Mouse (Mus musculus): ENCODE measurements around the gene Nop9. TPM values are rescaled to one million over a fixed set of nuclear protein-coding genes. Genes with fewer than 3 reads are reported as not detected.
A peak's percentile ranks its signal among the peaks of the same experiment; 100 is the strongest.

The Nop9 gene
- polyA plus RNA-seq, 1 experiment from 2014 or later: 33.6 TPM

DNA sequence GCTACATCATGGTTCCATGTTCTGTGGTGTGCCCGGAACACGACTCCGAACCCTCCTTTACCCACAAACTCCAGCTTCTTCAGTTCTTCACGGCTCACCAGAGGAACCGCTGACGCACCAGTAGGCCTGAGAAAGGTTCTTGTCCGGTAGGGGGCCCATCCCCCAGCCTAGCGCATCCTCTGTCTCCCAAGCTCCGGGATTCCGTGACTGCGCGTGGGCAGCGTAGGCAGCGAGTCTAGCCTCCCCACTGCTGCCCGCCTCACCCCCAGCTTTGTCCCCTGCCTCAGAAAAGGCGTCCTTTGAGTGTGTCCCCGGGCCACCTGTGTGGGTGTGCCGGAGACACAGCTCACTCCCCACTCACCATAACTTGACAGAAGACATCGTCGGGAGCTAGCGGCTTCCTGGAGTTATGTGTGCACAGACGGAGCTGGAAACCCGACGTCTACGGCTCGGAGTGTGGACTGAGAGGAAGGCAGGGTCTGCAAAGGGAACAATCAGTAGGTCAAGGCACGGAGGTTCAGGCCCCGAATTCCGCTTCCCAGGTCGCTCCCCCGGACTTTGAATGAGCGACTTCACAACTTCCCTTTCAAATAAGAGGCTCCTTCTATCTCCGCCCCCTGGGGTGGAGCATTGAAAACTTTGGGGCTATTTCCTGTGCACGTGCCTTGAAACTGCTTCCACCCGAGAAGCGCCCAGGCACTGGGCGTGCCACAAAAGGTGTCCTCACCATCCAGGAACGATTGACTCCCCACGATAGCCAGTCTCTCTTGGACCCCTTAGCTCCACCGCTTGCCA, 43.0 kb downstream of the Nop9 start, which contains the start of gene Ripk3:
Gene Ripk3 (minus strand): TSS at position 610 of the 795 bp plus-strand sequence.
- WGBS: 4% methylated on average over 40 of the region's 40 CpGs
- H3K27me3 ChIP-seq (replicated peaks; ENCODE audit: control insufficient read depth, insufficient read depth, low read length): no peaks in the 10 kb centered on the region
- ATAC-seq: peak; percentile 77

DNA sequence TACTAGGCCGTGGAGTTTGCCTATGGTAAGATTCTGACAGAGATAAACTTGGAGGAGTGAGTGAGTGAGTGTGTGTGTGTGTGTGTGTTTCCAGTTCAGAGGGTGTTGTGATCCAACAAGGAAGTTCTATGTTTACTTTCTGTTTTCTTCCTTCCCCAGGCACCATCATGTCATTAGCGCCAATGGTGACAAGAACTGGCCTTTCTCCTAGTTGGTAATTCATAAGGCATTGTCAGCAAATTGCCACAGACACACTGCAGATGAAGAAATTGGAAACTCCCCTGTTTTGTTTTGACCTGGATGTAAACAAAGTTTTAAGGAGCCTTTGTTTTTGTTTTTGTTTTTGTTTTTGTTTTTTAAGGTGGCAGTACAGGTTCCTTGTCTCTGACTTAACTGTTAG, 48.0 kb downstream of the Nop9 start:
- H3K27me3 ChIP-seq (replicated peaks; ENCODE audit: control insufficient read depth, insufficient read depth, low read length): no peaks in the 10 kb centered on the region
- no peak overlapping the region for H3K4me2 ChIP-seq (ENCODE audit: low read depth, low read length)
- H3K36me3 ChIP-seq (ENCODE audit: control insufficient read depth, insufficient read depth, low read length): no peaks in the 10 kb centered on the region
- WGBS: 65% methylated on average over 2 of the region's 2 CpGs
- H3K9ac ChIP-seq (ENCODE audit: low read depth, low read length): no peak overlapping the region
- no peak overlapping the region for H3K27ac ChIP-seq (ENCODE audit: low read length)
- ATAC-seq: no peak
- no peaks in the 10 kb centered on the region for H3K9me3 ChIP-seq (ENCODE audit: control insufficient read depth, low read length)
- no peaks in the 10 kb centered on the region; the same call in 1 of the 2 replicates for H3K4me1 ChIP-seq (ENCODE audit: control insufficient read depth, insufficient read depth, low read length)
- no peak overlapping the region for H3K4me3 ChIP-seq (ENCODE audit: low read length)

More for the DNA sequence above, 43.0 kb downstream of the Nop9 start, which contains the start of gene Ripk3:
- Histone ChIP-seq H3K4me2 (ENCODE audit: low read depth, low read length) (peak within 1 kb of the TSS; percentile 74), H3K9me3 (ENCODE audit: control insufficient read depth, low read length) (no peaks in the 10 kb centered on the region), H3K4me1 (ENCODE audit: control insufficient read depth, insufficient read depth, low read length) (peaks cover 6% of the 10 kb centered on the region), H3K9ac (ENCODE audit: low read depth, low read length) (peak within 1 kb of the TSS; percentile 62), H3K4me3 (ENCODE audit: low read length) (peak within 1 kb of the TSS; percentile 55), H3K27ac (ENCODE audit: low read length) (no peak within 1 kb of the TSS), H3K36me3 (ENCODE audit: control insufficient read depth, insufficient read depth, low read length) (no peaks in the 10 kb centered on the region)

- ATAC-seq: no peak
- Histone ChIP-seq H3K9me3 (ENCODE audit: control insufficient read depth, low read length) (no peaks in the 10 kb centered on the region), H3K4me2 (ENCODE audit: low read depth, low read length) (no peak overlapping the region), H3K36me3 (ENCODE audit: control insufficient read depth, insufficient read depth, low read length) (no peaks in the 10 kb centered on the region), H3K4me3 (ENCODE audit: low read length) (no peak overlapping the region), H3K4me1 (ENCODE audit: control insufficient read depth, insufficient read depth, low read length) (no peaks in the 10 kb centered on the region; the same call in 1 of the 2 replicates), H3K27me3 (replicated peaks; ENCODE audit: control insufficient read depth, insufficient read depth, low read length) (no peaks in the 10 kb centered on the region), H3K9ac (ENCODE audit: low read depth, low read length) (no peak overlapping the region), H3K27ac (ENCODE audit: low read length) (no peak overlapping the region)
- 69% methylated on average over 2 of the region's 2 CpGs for WGBS
Observed at GRCm38 (mm10) chr14:55793946-55794345, 48.5 kb downstream of the Nop9 start.

DNA sequence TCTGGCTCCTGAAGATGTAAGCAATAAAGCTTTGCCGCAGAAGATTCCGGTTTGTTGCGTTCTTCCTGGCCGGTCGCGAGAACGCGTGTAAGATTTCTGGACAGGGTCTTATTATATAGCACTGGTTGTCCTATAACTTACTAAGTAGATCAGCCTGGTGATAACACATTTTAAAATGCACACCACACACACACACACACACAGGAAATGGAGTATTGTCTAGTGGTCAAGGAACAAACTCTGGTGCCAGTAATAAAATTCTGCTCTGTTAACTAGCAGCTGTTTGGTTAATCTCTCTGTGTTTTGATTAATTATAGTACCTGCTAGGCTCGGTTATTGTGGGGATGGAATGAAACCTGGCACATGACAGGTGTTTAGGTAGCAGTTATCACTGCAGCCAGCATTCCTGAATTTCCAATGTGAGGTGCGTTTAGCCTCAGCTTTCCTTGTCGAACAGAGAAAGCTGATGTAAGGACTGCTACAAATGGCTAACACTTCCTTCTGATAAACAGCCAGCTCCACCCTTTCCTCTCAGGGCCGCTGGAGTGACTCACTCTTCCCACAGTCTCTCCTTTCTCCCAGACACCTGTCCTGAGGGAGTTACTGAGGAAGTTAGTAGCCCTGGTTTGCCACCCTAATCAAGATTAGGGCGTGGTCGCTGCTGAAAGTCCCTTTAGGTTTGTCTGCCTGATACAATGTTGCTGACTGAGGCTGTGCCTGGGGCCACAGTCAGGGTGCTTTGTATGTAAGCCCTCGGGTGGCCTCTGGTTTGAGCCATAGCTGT, 50.1 kb downstream of the Nop9 start:
- Histone ChIP-seq H3K4me1 (ENCODE audit: control insufficient read depth, insufficient read depth, low read length) (no peaks in the 10 kb centered on the region; the same call in 1 of the 2 replicates), H3K36me3 (ENCODE audit: control insufficient read depth, insufficient read depth, low read length) (no peaks in the 10 kb centered on the region), H3K27ac (ENCODE audit: low read length) (peak overlapping the region; percentile 89), H3K4me2 (ENCODE audit: low read depth, low read length) (no peak overlapping the region), H3K9me3 (ENCODE audit: control insufficient read depth, low read length) (no peaks in the 10 kb centered on the region), H3K9ac (ENCODE audit: low read depth, low read length) (no peak overlapping the region), H3K4me3 (ENCODE audit: low read length) (no peak overlapping the region), H3K27me3 (replicated peaks; ENCODE audit: control insufficient read depth, insufficient read depth, low read length) (no peaks in the 10 kb centered on the region)
- peak; percentile 99 for ATAC-seq
- 65% methylated on average over 15 of the region's 15 CpGs for WGBS

Other genes starting within 250 kb of the Nop9 start
- gene Cpne6, start 235.2 kb upstream of the Nop9 start, polyA plus RNA-seq (2015; fragmentation: Nextera tagmentation; extraction: Ambion mirVana): 0.61 TPM in 2 replicates
- not detected in 2 replicates for gene Nrl, start 220.7 kb upstream of the Nop9 start, polyA plus RNA-seq (2015; fragmentation: Nextera tagmentation; extraction: Ambion mirVana)
- gene Pck2, start 205.4 kb upstream of the Nop9 start, polyA plus RNA-seq (2015; fragmentation: Nextera tagmentation; extraction: Ambion mirVana): 46.2 and 51.8 TPM in 2 replicates
- 102 and 104 TPM in 2 replicates for gene Dcaf11, start 185.7 kb upstream of the Nop9 start, polyA plus RNA-seq (2015; fragmentation: Nextera tagmentation; extraction: Ambion mirVana)
- gene A730061H03Rik, start 185.3 kb upstream of the Nop9 start, polyA plus RNA-seq (2015; fragmentation: Nextera tagmentation; extraction: Ambion mirVana): 2.0 and 2.2 TPM in 2 replicates
- 0.18 and 0.28 TPM in 2 replicates for gene Fitm1, start 170.1 kb upstream of the Nop9 start, polyA plus RNA-seq (2015; fragmentation: Nextera tagmentation; extraction: Ambion mirVana)
- gene Psme1, start 167.6 kb upstream of the Nop9 start, polyA plus RNA-seq (2015; fragmentation: Nextera tagmentation; extraction: Ambion mirVana): 217 and 224 TPM in 2 replicates
- 14.0 and 15.6 TPM in 2 replicates for gene Emc9, start 160.4 kb upstream of the Nop9 start, polyA plus RNA-seq (2015; fragmentation: Nextera tagmentation; extraction: Ambion mirVana)
- 347 and 368 TPM in 2 replicates for gene Psme2, start 154.6 kb upstream of the Nop9 start, polyA plus RNA-seq (2015; fragmentation: Nextera tagmentation; extraction: Ambion mirVana)
- gene Rnf31, start 154.0 kb upstream of the Nop9 start, polyA plus RNA-seq (2015; fragmentation: Nextera tagmentation; extraction: Ambion mirVana): 19.0 and 19.8 TPM in 2 replicates
- gene Irf9, start 142.1 kb upstream of the Nop9 start, polyA plus RNA-seq (2015; fragmentation: Nextera tagmentation; extraction: Ambion mirVana): 11.6 and 12.9 TPM in 2 replicates
- gene Rec8, start 127.7 kb upstream of the Nop9 start, polyA plus RNA-seq (2015; fragmentation: Nextera tagmentation; extraction: Ambion mirVana): 13.1 and 13.9 TPM in 2 replicates
- 65.5 and 71.1 TPM in 2 replicates for gene Ipo4, start 109.7 kb upstream of the Nop9 start, polyA plus RNA-seq (2015; fragmentation: Nextera tagmentation; extraction: Ambion mirVana)
- 0.53 and 0.70 TPM in 2 replicates for gene Gm49378, start 107.8 kb upstream of the Nop9 start, polyA plus RNA-seq (2015; fragmentation: Nextera tagmentation; extraction: Ambion mirVana)
- gene Tm9sf1, start 101.9 kb upstream of the Nop9 start, polyA plus RNA-seq (2015; fragmentation: Nextera tagmentation; extraction: Ambion mirVana): 131 and 133 TPM in 2 replicates
- gene Tssk4, start 95.5 kb upstream of the Nop9 start, polyA plus RNA-seq (2015; fragmentation: Nextera tagmentation; extraction: Ambion mirVana): 1.0 and 1.3 TPM in 2 replicates
- gene Mdp1, start 85.2 kb upstream of the Nop9 start, polyA plus RNA-seq (2015; fragmentation: Nextera tagmentation; extraction: Ambion mirVana): 65.6 and 70.7 TPM in 2 replicates
- 52.3 and 58.4 TPM in 2 replicates for gene Gmpr2, start 73.8 kb upstream of the Nop9 start, polyA plus RNA-seq (2015; fragmentation: Nextera tagmentation; extraction: Ambion mirVana)
- 464 and 495 TPM in 2 replicates for gene Nedd8, start 73.6 kb upstream of the Nop9 start, polyA plus RNA-seq (2015; fragmentation: Nextera tagmentation; extraction: Ambion mirVana)
- 32.6 and 37.1 TPM in 2 replicates for gene Tinf2, start 63.9 kb upstream of the Nop9 start, polyA plus RNA-seq (2015; fragmentation: Nextera tagmentation; extraction: Ambion mirVana)
- 0.75 and 1.4 TPM in 2 replicates for gene Tgm1, start 31.8 kb upstream of the Nop9 start, polyA plus RNA-seq (2015; fragmentation: Nextera tagmentation; extraction: Ambion mirVana)
- 36.9 and 37.5 TPM in 2 replicates for gene Rabggta, start 23.4 kb upstream of the Nop9 start, polyA plus RNA-seq (2015; fragmentation: Nextera tagmentation; extraction: Ambion mirVana)
- gene Dhrs1, start within 50 bp of the Nop9 start, polyA plus RNA-seq (2015; fragmentation: Nextera tagmentation; extraction: Ambion mirVana): 151 and 173 TPM in 2 replicates
- gene Cideb, start 12.8 kb downstream of the Nop9 start, polyA plus RNA-seq (2015; fragmentation: Nextera tagmentation; extraction: Ambion mirVana): 118 and 152 TPM in 2 replicates
- gene Ltb4r2, start 15.7 kb downstream of the Nop9 start, polyA plus RNA-seq (2015; fragmentation: Nextera tagmentation; extraction: Ambion mirVana): 0.35 and 0.82 TPM in 2 replicates
- gene Ltb4r1, start 20.3 kb downstream of the Nop9 start, polyA plus RNA-seq (2015; fragmentation: Nextera tagmentation; extraction: Ambion mirVana): 1.0 and 1.1 TPM in 2 replicates
- 6.5 and 6.6 TPM in 2 replicates for gene Adcy4, start 38.4 kb downstream of the Nop9 start, polyA plus RNA-seq (2015; fragmentation: Nextera tagmentation; extraction: Ambion mirVana)
- gene Ripk3, start 43.2 kb downstream of the Nop9 start, polyA plus RNA-seq (2015; fragmentation: Nextera tagmentation; extraction: Ambion mirVana): 51.2 and 55.8 TPM in 2 replicates
- gene Nfatc4, start 77.5 kb downstream of the Nop9 start, polyA plus RNA-seq (2015; fragmentation: Nextera tagmentation; extraction: Ambion mirVana): 21.1 and 21.2 TPM in 2 replicates
- 12.6 and 13.6 TPM in 2 replicates for gene Nynrin, start 108.3 kb downstream of the Nop9 start, polyA plus RNA-seq (2015; fragmentation: Nextera tagmentation; extraction: Ambion mirVana)
- gene Cbln3, start 138.7 kb downstream of the Nop9 start, polyA plus RNA-seq (2015; fragmentation: Nextera tagmentation; extraction: Ambion mirVana): 0.17 and 0.27 TPM in 2 replicates
- gene Khnyn, start 139.3 kb downstream of the Nop9 start, polyA plus RNA-seq (2015; fragmentation: Nextera tagmentation; extraction: Ambion mirVana): 12.5 and 13.6 TPM in 2 replicates
- 85.2 and 89.2 TPM in 2 replicates for gene Sdr39u1, start 154.6 kb downstream of the Nop9 start, polyA plus RNA-seq (2015; fragmentation: Nextera tagmentation; extraction: Ambion mirVana)
- 4.1 and 5.7 TPM in 2 replicates for gene Cma1, start 199.0 kb downstream of the Nop9 start, polyA plus RNA-seq (2015; fragmentation: Nextera tagmentation; extraction: Ambion mirVana)
- gene Cma2, start 205.3 kb downstream of the Nop9 start, polyA plus RNA-seq (2015; fragmentation: Nextera tagmentation; extraction: Ambion mirVana): not detected in 2 replicates

Data from intestine, embryonic 16.5 days (tissue).